Mouse (Mus musculus): Measurements from ENCODE around the gene Pagr1b.

GRCm38 (mm10) chr7:127055026-127055585 is 38.8 kb upstream of the Pagr1b start:
- TF ChIP-seq POLR2A (IDR thresholded peaks at IDR 0.05; ENCODE audit: low read depth, low read length) (no peak), CTCF (conservative IDR thresholded peaks at IDR 0.05 in 1 of 2, IDR thresholded peaks at IDR 0.05 in 1 of 2; ENCODE audit: low read depth in 2 of 2, low read length in 2 of 2) (no peak), RAD21 (IDR thresholded peaks at IDR 0.05; ENCODE audit: low read depth, low read length) (no peak), EP300 (IDR thresholded peaks at IDR 0.05; ENCODE audit: low read length) (no peak)

Measured in CH12.LX (cell line).